Mouse (Mus musculus): ENCODE data around the gene Spdye4c. TPM values are rescaled to one million over a fixed set of nuclear protein-coding genes. Genes with fewer than 3 reads are reported as not detected.

Gene Spdye4c
- polyA plus RNA-seq, 2 experiments: not detected

- no peaks in the 10 kb centered on the region for H3K4me1 ChIP-seq (replicated peaks; ENCODE audit: control insufficient read depth in 2 of 2, insufficient read depth in 2 of 2, low read length in 1 of 2)
- no peak overlapping the region for H3K4me2 ChIP-seq (ENCODE audit: low read depth)
- H3K9me3 ChIP-seq (ENCODE audit: control insufficient read depth, low read length): no peaks in the 10 kb centered on the region
- H3K27ac ChIP-seq: no peak overlapping the region
- ATAC-seq (ENCODE audit: insufficient read depth): no peak
- H3K4me3 ChIP-seq (ENCODE audit: insufficient read depth in 1 of 2, low read depth in 2 of 2, low read length in 2 of 2): no peak overlapping the region
- no peak overlapping the region for H3K9ac ChIP-seq (replicated peaks)
- DNase-seq (ENCODE audit: low read depth in 3 of 3, low spot score in 3 of 3): no peak
- no peaks in the 10 kb centered on the region for H3K36me3 ChIP-seq (replicated peaks; ENCODE audit: control insufficient read depth, insufficient read depth, low read depth)
- WGBS (ENCODE audit: insufficient replicate concordance): 60% methylated on average over 9 of the region's 9 CpGs
- TF ChIP-seq CTCF (IDR thresholded peaks at IDR 0.05; ENCODE audit: low read depth) (no peak), EP300 (IDR thresholded peaks at IDR 0.05; ENCODE audit: low read depth) (no peak)
- no peaks in the 10 kb centered on the region for H3K27me3 ChIP-seq (ENCODE audit: control insufficient read depth, insufficient read depth, low read length)
Observed at GRCm38 (mm10) chr2:128555082-128555481, 35.9 kb upstream of the Spdye4c start.

GRCm38 (mm10) chr2:128564195-128564594 lies 26.8 kb upstream of the Spdye4c start:
- Histone ChIP-seq H3K27ac (no peak overlapping the region), H3K27me3 (ENCODE audit: control insufficient read depth, insufficient read depth, low read length) (no peaks in the 10 kb centered on the region), H3K4me2 (ENCODE audit: low read depth) (no peak overlapping the region), H3K4me1 (replicated peaks; ENCODE audit: control insufficient read depth in 2 of 2, insufficient read depth in 2 of 2, low read length in 1 of 2) (peaks cover 0 to 9% of the 10 kb centered on the region in 2 experiments; a peak in 2 of 4 replicates), H3K9ac (replicated peaks) (no peak overlapping the region), H3K36me3 (replicated peaks; ENCODE audit: control insufficient read depth, insufficient read depth, low read depth) (no peaks in the 10 kb centered on the region), H3K9me3 (ENCODE audit: control insufficient read depth, low read length) (no peaks in the 10 kb centered on the region), H3K4me3 (ENCODE audit: insufficient read depth in 1 of 2, low read depth in 2 of 2, low read length in 2 of 2) (no peak overlapping the region)
- no peak for TF ChIP-seq EP300 (IDR thresholded peaks at IDR 0.05; ENCODE audit: low read depth)
- TF ChIP-seq CTCF (IDR thresholded peaks at IDR 0.05; ENCODE audit: low read depth): peak; percentile 44
- no peak for ATAC-seq (ENCODE audit: insufficient read depth)
- DNase-seq (ENCODE audit: low read depth in 3 of 3, low spot score in 3 of 3): no peak
- 64% methylated on average over 3 of the region's 3 CpGs for WGBS (ENCODE audit: insufficient replicate concordance)

- no peaks in the 10 kb centered on the region for H3K27me3 ChIP-seq (ENCODE audit: control insufficient read depth, insufficient read depth, low read length)
- H3K27ac ChIP-seq: no peak overlapping the region
- ATAC-seq (ENCODE audit: insufficient read depth) (no peak), DNase-seq (ENCODE audit: low read depth in 3 of 3, low spot score in 3 of 3) (no peak)
- H3K4me3 ChIP-seq (ENCODE audit: insufficient read depth in 1 of 2, low read depth in 2 of 2, low read length in 2 of 2): no peak overlapping the region
- no peak overlapping the region for H3K9ac ChIP-seq (replicated peaks)
- WGBS (ENCODE audit: insufficient replicate concordance): 63% methylated on average over 8 of the region's 8 CpGs
- TF ChIP-seq EP300 (IDR thresholded peaks at IDR 0.05; ENCODE audit: low read depth): no peak
- no peak for TF ChIP-seq CTCF (IDR thresholded peaks at IDR 0.05; ENCODE audit: low read depth)
- H3K36me3 ChIP-seq (replicated peaks; ENCODE audit: control insufficient read depth, insufficient read depth, low read depth): no peaks in the 10 kb centered on the region
- no peak overlapping the region for H3K4me2 ChIP-seq (ENCODE audit: low read depth)
- H3K4me1 ChIP-seq (replicated peaks; ENCODE audit: control insufficient read depth in 2 of 2, insufficient read depth in 2 of 2, low read length in 1 of 2): peaks cover 0 to 9% of the 10 kb centered on the region in 2 experiments; a peak in 2 of 4 replicates
- no peaks in the 10 kb centered on the region for H3K9me3 ChIP-seq (ENCODE audit: control insufficient read depth, low read length)
Observed at GRCm38 (mm10) chr2:128565904-128566303, 25.1 kb upstream of the Spdye4c start.

- TF ChIP-seq EP300 (IDR thresholded peaks at IDR 0.05; ENCODE audit: low read depth) (no peak), CTCF (IDR thresholded peaks at IDR 0.05; ENCODE audit: low read depth) (peak; percentile 48)
- ATAC-seq (ENCODE audit: insufficient read depth) (no peak), DNase-seq (ENCODE audit: low read depth in 3 of 3, low spot score in 3 of 3) (no peak)
- H3K9ac ChIP-seq (replicated peaks): no peak overlapping the region
- no peak overlapping the region for H3K27ac ChIP-seq
- no peaks in the 10 kb centered on the region for H3K27me3 ChIP-seq (ENCODE audit: control insufficient read depth, insufficient read depth, low read length)
- peaks cover 0 to 9% of the 10 kb centered on the region in 2 experiments; a peak in 2 of 4 replicates for H3K4me1 ChIP-seq (replicated peaks; ENCODE audit: control insufficient read depth in 2 of 2, insufficient read depth in 2 of 2, low read length in 1 of 2)
- H3K36me3 ChIP-seq (replicated peaks; ENCODE audit: control insufficient read depth, insufficient read depth, low read depth): no peaks in the 10 kb centered on the region
- H3K9me3 ChIP-seq (ENCODE audit: control insufficient read depth, low read length): no peaks in the 10 kb centered on the region
- H3K4me3 ChIP-seq (ENCODE audit: insufficient read depth in 1 of 2, low read depth in 2 of 2, low read length in 2 of 2): no peak overlapping the region
- 52% methylated on average over 10 of the region's 10 CpGs for WGBS (ENCODE audit: insufficient replicate concordance)
- no peak overlapping the region for H3K4me2 ChIP-seq (ENCODE audit: low read depth)
Observed at GRCm38 (mm10) chr2:128566304-128567147, 24.5 kb upstream of the Spdye4c start.

GRCm38 (mm10) chr2:128568018-128568417 lies 23.0 kb upstream of the Spdye4c start:
- H3K4me3 ChIP-seq (ENCODE audit: insufficient read depth in 1 of 2, low read depth in 2 of 2, low read length in 2 of 2): no peak overlapping the region
- H3K9ac ChIP-seq (replicated peaks): no peak overlapping the region
- H3K36me3 ChIP-seq (replicated peaks; ENCODE audit: control insufficient read depth, insufficient read depth, low read depth): no peaks in the 10 kb centered on the region
- no peak overlapping the region for H3K27ac ChIP-seq
- TF ChIP-seq CTCF (IDR thresholded peaks at IDR 0.05; ENCODE audit: low read depth) (no peak), EP300 (IDR thresholded peaks at IDR 0.05; ENCODE audit: low read depth) (no peak)
- peaks cover 0 to 9% of the 10 kb centered on the region in 2 experiments; a peak in 2 of 4 replicates for H3K4me1 ChIP-seq (replicated peaks; ENCODE audit: control insufficient read depth in 2 of 2, insufficient read depth in 2 of 2, low read length in 1 of 2)
- WGBS (ENCODE audit: insufficient replicate concordance): 55% methylated on average over 6 of the region's 6 CpGs
- H3K9me3 ChIP-seq (ENCODE audit: control insufficient read depth, low read length): no peaks in the 10 kb centered on the region
- DNase-seq (ENCODE audit: low read depth in 3 of 3, low spot score in 3 of 3) (peak; percentile 15 to 24 (median 19)), ATAC-seq (ENCODE audit: insufficient read depth) (peak; percentile 37; the same call in 1 of the 2 replicates)
- no peaks in the 10 kb centered on the region for H3K27me3 ChIP-seq (ENCODE audit: control insufficient read depth, insufficient read depth, low read length)
- no peak overlapping the region for H3K4me2 ChIP-seq (ENCODE audit: low read depth)
